In the genomic region with DNA sequence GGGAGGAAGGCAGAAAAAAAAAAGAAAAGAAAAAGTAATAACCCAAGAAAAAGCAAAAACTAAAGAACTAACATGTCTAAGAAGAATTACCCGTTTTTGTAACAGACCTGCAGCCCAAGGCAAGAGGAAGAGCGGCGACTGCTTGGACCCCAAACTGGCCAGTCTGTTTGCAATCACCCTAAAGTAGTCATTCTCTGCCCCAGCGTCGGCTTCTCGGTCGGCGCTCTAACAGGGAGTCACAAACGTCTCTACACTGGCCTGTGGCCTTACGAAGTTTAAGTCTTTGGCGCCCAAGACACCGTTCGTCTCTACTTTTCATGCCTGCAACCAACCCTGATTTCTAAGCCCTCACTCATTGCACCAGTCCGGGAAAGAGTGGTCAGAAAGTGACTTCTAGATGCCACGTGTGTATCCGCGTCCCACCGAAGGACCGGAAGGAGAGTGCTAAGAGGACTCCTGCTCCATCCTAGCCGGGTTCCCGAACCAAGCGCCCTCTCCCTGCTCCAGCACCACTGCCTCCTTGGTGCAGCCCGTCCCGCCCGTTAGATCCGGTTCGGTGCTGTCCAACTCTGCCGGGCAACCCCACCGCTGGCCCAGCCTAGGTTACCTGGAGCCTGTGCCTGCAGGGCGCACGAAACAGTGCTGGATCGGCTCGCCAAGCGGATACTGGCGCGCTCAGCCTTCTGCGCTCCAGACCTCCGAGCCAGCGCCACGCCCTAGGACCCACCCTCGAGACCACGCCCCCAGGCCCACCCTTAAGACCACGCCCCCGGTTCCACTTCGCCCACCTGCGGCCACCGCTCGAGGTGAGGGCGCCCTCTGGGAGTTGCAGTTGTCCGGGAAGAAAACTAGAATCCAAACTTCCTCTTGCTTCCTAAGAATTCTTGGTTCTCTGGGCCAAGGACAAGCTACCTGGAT, we compare ENCODE assay signal across 8 mouse cellular contexts. TPM values are rescaled to one million over a fixed set of nuclear protein-coding genes. Genes with fewer than 3 reads are reported as not detected.
DNase-seq lines count a peak whose midpoint lies in the region; ATAC-seq and TF ChIP-seq lines count a peak whose summit lies in the region.

No protein-coding gene starts in this region.

- peaks cover 16% of the 10 kb centered on the region for H3K27me3 ChIP-seq in hindbrain, embryonic 15.5 days
- H3K27me3 ChIP-seq in liver, adult 2 months (ENCODE audit: control insufficient read depth, insufficient read depth, low read length), result peaks cover 6% of the 10 kb centered on the region
- H3K27me3 ChIP-seq in midbrain, embryonic 16.5 days (ENCODE audit: control insufficient read depth, insufficient read depth, low read depth, low read length), result peaks cover 21% of the 10 kb centered on the region
- peaks cover 4% of the 10 kb centered on the region; the same call in 1 of the 2 replicates for H3K27me3 ChIP-seq in stomach, embryonic 16.5 days (ENCODE audit: control insufficient read depth, insufficient read depth, low read length)

- no peaks in the 10 kb centered on the region for H3K36me3 ChIP-seq in hindbrain, embryonic 15.5 days
- H3K36me3 ChIP-seq in liver, adult 2 months (ENCODE audit: control insufficient read depth, insufficient read depth, low read length), result no peaks in the 10 kb centered on the region
- no peaks in the 10 kb centered on the region for H3K36me3 ChIP-seq in midbrain, embryonic 16.5 days (ENCODE audit: control insufficient read depth, insufficient read depth, low read length)
- H3K36me3 ChIP-seq in stomach, embryonic 16.5 days (ENCODE audit: control insufficient read depth, insufficient read depth, low read length), result no peaks in the 10 kb centered on the region

- no peak for TF ChIP-seq POLR2A in liver, adult 2 months (IDR thresholded peaks at IDR 0.05; ENCODE audit: extremely low read depth, insufficient read depth, low read length)

- DNase-seq in cerebellum, adult 9-10 months, result peak; percentile 80
- DNase-seq in forelimb bud, embryonic 11.5 days (ENCODE audit: low read depth, low spot score), result peak; percentile 67
- no peak for DNase-seq in liver, adult 2 months (ENCODE audit: extremely low read depth, low read depth, low spot score)
- DNase-seq in right cerebral cortex, postnatal 36 days (ENCODE audit: low spot score in 2 of 2), result no peak

- H3K4me1 ChIP-seq in hindbrain, embryonic 15.5 days (replicated peaks), result peaks cover 8% of the 10 kb centered on the region
- peaks cover 5% of the 10 kb centered on the region; the same call in 1 of the 2 replicates for H3K4me1 ChIP-seq in liver, adult 2 months (ENCODE audit: control insufficient read depth, insufficient read depth, low read length)
- peaks cover 7% of the 10 kb centered on the region for H3K4me1 ChIP-seq in midbrain, embryonic 16.5 days (ENCODE audit: control insufficient read depth, insufficient read depth, low read length)
- peaks cover 8% of the 10 kb centered on the region for H3K4me1 ChIP-seq in stomach, embryonic 16.5 days (ENCODE audit: control insufficient read depth, insufficient read depth, low read length)

- H3K9ac ChIP-seq in hindbrain, embryonic 15.5 days, result no peak overlapping the region
- H3K9ac ChIP-seq in liver, adult 2 months (ENCODE audit: low read depth, low read length), result peak overlapping the region; percentile 55
- no peak overlapping the region for H3K9ac ChIP-seq in midbrain, embryonic 16.5 days (ENCODE audit: low read depth, low read length)
- H3K9ac ChIP-seq in stomach, embryonic 16.5 days (ENCODE audit: low read length), result peak overlapping the region; percentile 72

- peak; percentile 61 for ATAC-seq in activated CD4-positive, CD25-positive, alpha-beta regulatory T cell, adult 4 months
- peak; percentile 63; the same call in 1 of the 2 replicates for ATAC-seq in hindbrain, embryonic 15.5 days (ENCODE audit: low FRiP score, low read depth)
- 0 out of 2 replicates have a peak, but pooled peaks have one; percentile 42 for ATAC-seq in midbrain, embryonic 16.5 days
- peak; percentile 94 for ATAC-seq in stomach, embryonic 16.5 days (ENCODE audit: insufficient read depth, low FRiP score)

- 2% methylated on average over 50 of the region's 50 CpGs for WGBS in hindbrain, embryonic 15.5 days
- WGBS in liver, adult 2 months, result 2% methylated on average over 50 of the region's 50 CpGs
- WGBS in midbrain, embryonic 16.5 days, result 3% methylated on average over 50 of the region's 50 CpGs
- WGBS in stomach, embryonic 16.5 days, result 1% methylated on average over 50 of the region's 50 CpGs

- H3K4me3 ChIP-seq in hindbrain, embryonic 15.5 days, result peak overlapping the region; percentile 36
- H3K4me3 ChIP-seq in liver, adult 2 months (ENCODE audit: insufficient read depth, low read depth, low read length), result peak overlapping the region; percentile 69
- H3K4me3 ChIP-seq in midbrain, embryonic 16.5 days (ENCODE audit: low read depth, low read length), result peak overlapping the region; percentile 38
- peak overlapping the region; percentile 59 for H3K4me3 ChIP-seq in stomach, embryonic 16.5 days (replicated peaks; ENCODE audit: low read length)

- TF ChIP-seq CTCF in liver, adult 2 months (IDR thresholded peaks at IDR 0.05; ENCODE audit: low read depth, low read length), result no peak

- peak overlapping the region; percentile 59 for H3K4me2 ChIP-seq in hindbrain, embryonic 15.5 days
- peak overlapping the region; percentile 76 for H3K4me2 ChIP-seq in midbrain, embryonic 16.5 days (ENCODE audit: low read length)
- peak overlapping the region; percentile 96 for H3K4me2 ChIP-seq in stomach, embryonic 16.5 days (ENCODE audit: low read depth, low read length)

- no peaks in the 10 kb centered on the region for H3K79me2 ChIP-seq in liver, adult 2 months (ENCODE audit: control insufficient read depth, insufficient read depth, low read length)

- H3K27ac ChIP-seq in hindbrain, embryonic 15.5 days (replicated peaks), result no peak overlapping the region
- no peak overlapping the region for H3K27ac ChIP-seq in liver, adult 2 months (replicated peaks; ENCODE audit: insufficient read depth, low read depth, low read length)
- no peak overlapping the region for H3K27ac ChIP-seq in midbrain, embryonic 16.5 days (ENCODE audit: low read length)
- H3K27ac ChIP-seq in stomach, embryonic 16.5 days (ENCODE audit: low read length), result no peak overlapping the region

- H3K9me3 ChIP-seq in hindbrain, embryonic 15.5 days, result no peaks in the 10 kb centered on the region
- H3K9me3 ChIP-seq in midbrain, embryonic 16.5 days (replicated peaks; ENCODE audit: control insufficient read depth, low read length, poor library complexity, severe bottlenecking), result no peaks in the 10 kb centered on the region
- H3K9me3 ChIP-seq in stomach, embryonic 16.5 days (replicated peaks; ENCODE audit: control insufficient read depth, low read length), result no peaks in the 10 kb centered on the region

RNA-seq across cellular contexts. Expression of a gene that starts 16.4 kb away (rescaled TPM):
- 10 to 100 TPM; 12.4 to 13.0 TPM for polyA plus RNA-seq in activated CD4-positive, CD25-positive, alpha-beta regulatory T cell, adult 4 months (2017; shearing (Covaris generic))
- polyA plus RNA-seq in hindbrain, embryonic 15.5 days (2015; fragmentation: Nextera tagmentation; extraction: Ambion mirVana), result 0.71 and 1.4 TPM in 2 replicates
- total RNA-seq in liver, adult 2 months (2014; rRNA removed), result 0.55 and 0.81 TPM in 2 replicates
- polyA plus RNA-seq in liver, adult 2 months (2012; rRNA removed), result 0.05 and 0.17 TPM in 2 replicates
- polyA plus RNA-seq in midbrain, embryonic 16.5 days (2015; fragmentation: Nextera tagmentation; extraction: Ambion mirVana), result 0.55 and 0.85 TPM in 2 replicates
- polyA plus RNA-seq in stomach, embryonic 16.5 days (2015; fragmentation: Nextera tagmentation; extraction: Ambion mirVana), result 7.8 and 8.1 TPM in 2 replicates

RNA-seq across cellular contexts. Expression of a gene that starts 37.6 kb away (rescaled TPM):
- 10 to 100 TPM; 20.6 to 30.8 TPM for polyA plus RNA-seq in activated CD4-positive, CD25-positive, alpha-beta regulatory T cell, adult 4 months (2017; shearing (Covaris generic))
- polyA plus RNA-seq in hindbrain, embryonic 15.5 days (2015; fragmentation: Nextera tagmentation; extraction: Ambion mirVana), result 82.3 and 88.1 TPM in 2 replicates
- 38.1 and 43.8 TPM in 2 replicates for total RNA-seq in liver, adult 2 months (2014; rRNA removed)
- 51.2 and 53.3 TPM in 2 replicates for polyA plus RNA-seq in liver, adult 2 months (2012; rRNA removed)
- 74.5 and 74.9 TPM in 2 replicates for polyA plus RNA-seq in midbrain, embryonic 16.5 days (2015; fragmentation: Nextera tagmentation; extraction: Ambion mirVana)
- polyA plus RNA-seq in stomach, embryonic 16.5 days (2015; fragmentation: Nextera tagmentation; extraction: Ambion mirVana), result 64.5 and 65.4 TPM in 2 replicates

Comparison
In these comparisons a context has a peak if more than half of its experiments do, and no peak if none do; other contexts are left out.
1. ATAC-seq: peak in every context shown above with its lines; median percentile 94 in stomach, embryonic 16.5 days; 63 in hindbrain, embryonic 15.5 days; 61 in activated CD4-positive, CD25-positive, alpha-beta regulatory T cell, adult 4 months; 42 in midbrain, embryonic 16.5 days.
2. DNase-seq: peak in cerebellum, adult 9-10 months (single experiment) and forelimb bud, embryonic 11.5 days (single experiment); none in liver, adult 2 months (single experiment) and right cerebral cortex, postnatal 36 days (0 of 2).
3. H3K9ac ChIP-seq: peak in liver, adult 2 months (single experiment) and stomach, embryonic 16.5 days (single experiment); none in hindbrain, embryonic 15.5 days (single experiment) and midbrain, embryonic 16.5 days (single experiment).
4. Peak in every context shown above with its lines, with median percentiles within 50 percentile points of each other: H3K4me2 ChIP-seq and H3K4me3 ChIP-seq.